Mouse (Mus musculus): Measurements from ENCODE around the gene Atg2b. TPM values are rescaled to one million over a fixed set of nuclear protein-coding genes. Genes with fewer than 3 reads are reported as not detected.

The Atg2b gene
- total RNA-seq, 1 experiment from 2014 or later: 36.0 TPM

DNA sequence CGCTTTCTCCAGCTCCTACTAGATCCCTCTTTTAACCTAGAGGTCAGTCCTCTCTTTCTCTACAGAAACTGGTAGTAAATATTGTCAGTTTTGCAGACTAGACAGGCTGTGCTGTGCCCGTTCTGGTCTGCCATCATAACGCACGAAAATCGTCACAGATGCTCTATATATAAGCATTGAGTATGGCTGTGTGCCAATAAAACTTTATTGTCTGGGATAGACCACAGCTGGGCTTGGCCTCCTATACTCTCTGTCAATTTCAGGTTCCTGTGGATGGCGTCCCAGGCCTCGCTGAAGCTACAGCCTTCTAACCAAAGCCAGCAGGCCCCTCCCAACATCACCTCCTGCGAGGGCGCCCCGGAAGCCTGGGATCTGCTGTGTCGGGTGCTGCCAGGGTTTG lies 81.1 kb downstream of the Atg2b start:
- ATAC-seq (ENCODE audit: extremely low read depth, insufficient number of reproducible peaks, low FRiP score, poor library complexity, severe bottlenecking): no peak

DNA sequence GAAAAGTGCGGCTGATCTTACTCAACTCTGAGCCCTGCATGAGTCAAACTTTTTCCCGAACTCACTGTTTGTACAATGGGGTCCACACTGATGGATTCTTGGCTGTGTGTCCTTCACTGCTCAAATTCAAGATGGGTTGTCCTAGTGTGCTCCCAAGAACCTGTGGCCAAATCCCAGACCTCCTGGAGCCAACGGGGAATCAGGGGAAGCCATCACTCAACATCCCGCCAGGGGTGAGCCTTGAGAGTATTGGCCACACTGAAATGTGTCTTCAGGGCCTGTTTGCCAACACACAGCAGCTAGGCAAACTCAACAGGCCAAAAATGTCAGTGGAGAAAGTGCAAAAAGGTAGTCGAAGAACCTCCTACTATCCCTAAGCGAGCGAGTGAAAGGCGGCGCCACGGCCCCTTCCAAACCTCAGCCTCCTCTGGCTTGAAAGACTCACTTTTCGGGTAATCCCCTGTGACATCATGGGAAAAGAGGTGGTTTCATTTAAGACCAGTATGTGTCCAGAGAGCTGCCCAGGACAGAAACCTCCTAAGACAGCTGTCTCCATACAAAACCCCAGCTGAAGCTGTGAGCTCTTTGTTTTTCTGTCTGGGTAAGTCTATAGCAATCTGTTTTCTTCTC lies 82.3 kb downstream of the Atg2b start, which contains the start of gene Bdkrb1:
Gene Bdkrb1 (plus strand): TSS at position 505 of the 630 bp plus-strand sequence.
- ATAC-seq (ENCODE audit: extremely low read depth, insufficient number of reproducible peaks, low FRiP score, poor library complexity, severe bottlenecking): no peak

- no peak for ATAC-seq (ENCODE audit: extremely low read depth, insufficient number of reproducible peaks, low FRiP score, poor library complexity, severe bottlenecking)
These were observed 83.4 kb downstream of the Atg2b start for GRCm38 (mm10) chr12:105601586-105601985.

GRCm38 (mm10) chr12:105599098-105599497 lies 85.9 kb downstream of the Atg2b start:
- ATAC-seq (ENCODE audit: extremely low read depth, insufficient number of reproducible peaks, low FRiP score, poor library complexity, severe bottlenecking): no peak

GRCm38 (mm10) chr12:105598503-105598902 lies 86.5 kb downstream of the Atg2b start:
- no peak for ATAC-seq (ENCODE audit: extremely low read depth, insufficient number of reproducible peaks, low FRiP score, poor library complexity, severe bottlenecking)

DNA sequence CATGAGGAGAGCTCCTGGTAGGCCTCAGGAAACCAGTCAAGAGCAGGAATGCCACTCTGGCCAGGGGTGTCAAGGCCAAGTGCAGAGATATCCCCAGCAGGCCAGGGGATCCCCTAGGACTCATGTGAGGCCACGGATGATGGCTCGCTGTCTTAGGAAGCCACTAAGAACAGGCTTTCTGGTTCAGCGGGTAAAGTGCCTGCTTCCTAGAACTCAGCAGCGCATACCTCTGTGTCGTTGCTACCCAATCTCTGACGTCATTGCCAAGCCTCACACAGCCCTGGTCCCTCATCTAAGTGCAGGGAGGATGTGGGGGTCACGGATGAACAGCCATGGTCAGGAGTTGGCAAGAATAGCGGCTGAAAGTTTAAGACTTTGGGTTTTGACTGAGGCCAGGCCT lies 87.9 kb downstream of the Atg2b start:
- ATAC-seq (ENCODE audit: extremely low read depth, insufficient number of reproducible peaks, low FRiP score, poor library complexity, severe bottlenecking): peak; percentile 79

DNA sequence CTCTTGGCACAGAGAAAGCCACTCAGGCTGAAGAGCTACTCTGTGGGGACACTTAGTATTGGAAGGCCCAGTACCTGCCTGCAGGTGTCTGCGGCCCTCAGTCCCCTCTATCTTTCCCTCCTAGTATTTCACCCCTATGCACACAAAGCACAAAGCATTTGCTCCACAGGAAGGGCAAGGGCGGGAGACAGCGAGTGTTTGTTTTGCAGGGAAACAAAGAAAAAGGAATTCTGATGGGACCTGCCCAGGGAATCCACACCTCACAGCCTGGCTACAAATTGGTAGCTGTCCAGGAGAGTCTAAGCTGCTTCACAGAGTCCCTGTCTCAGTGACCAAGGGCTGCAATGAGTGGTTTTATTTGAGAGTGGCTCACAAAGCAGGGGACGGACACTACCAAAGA lies 91.5 kb downstream of the Atg2b start:
- ATAC-seq (ENCODE audit: extremely low read depth, insufficient number of reproducible peaks, low FRiP score, poor library complexity, severe bottlenecking): no peak

- no peak for ATAC-seq (ENCODE audit: extremely low read depth, insufficient number of reproducible peaks, low FRiP score, poor library complexity, severe bottlenecking)
These were observed 92.7 kb downstream of the Atg2b start for GRCm38 (mm10) chr12:105592361-105592761.

DNA sequence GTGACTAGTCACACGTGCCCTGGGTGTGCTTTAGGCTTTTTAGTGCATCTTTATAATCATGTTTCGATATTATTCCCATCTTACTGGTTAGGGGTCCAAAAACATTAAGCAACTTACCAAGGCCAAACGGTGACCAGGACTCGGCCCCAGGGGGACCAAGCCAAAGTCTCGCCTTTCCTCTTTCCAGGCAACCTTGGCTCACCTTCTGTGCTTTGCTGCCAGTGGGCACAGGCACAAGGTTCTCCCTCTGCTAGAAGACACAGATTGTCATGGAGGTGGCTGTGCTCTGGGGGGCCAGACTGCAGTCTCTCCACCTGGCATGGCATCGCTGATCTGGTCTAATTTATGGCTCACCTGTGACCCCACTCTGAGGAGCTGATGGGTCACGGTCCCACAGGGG lies 94.2 kb downstream of the Atg2b start:
- no peak for ATAC-seq (ENCODE audit: extremely low read depth, insufficient number of reproducible peaks, low FRiP score, poor library complexity, severe bottlenecking)

- ATAC-seq (ENCODE audit: extremely low read depth, insufficient number of reproducible peaks, low FRiP score, poor library complexity, severe bottlenecking): no peak
These were observed 97.5 kb downstream of the Atg2b start for GRCm38 (mm10) chr12:105587526-105587925.

DNA sequence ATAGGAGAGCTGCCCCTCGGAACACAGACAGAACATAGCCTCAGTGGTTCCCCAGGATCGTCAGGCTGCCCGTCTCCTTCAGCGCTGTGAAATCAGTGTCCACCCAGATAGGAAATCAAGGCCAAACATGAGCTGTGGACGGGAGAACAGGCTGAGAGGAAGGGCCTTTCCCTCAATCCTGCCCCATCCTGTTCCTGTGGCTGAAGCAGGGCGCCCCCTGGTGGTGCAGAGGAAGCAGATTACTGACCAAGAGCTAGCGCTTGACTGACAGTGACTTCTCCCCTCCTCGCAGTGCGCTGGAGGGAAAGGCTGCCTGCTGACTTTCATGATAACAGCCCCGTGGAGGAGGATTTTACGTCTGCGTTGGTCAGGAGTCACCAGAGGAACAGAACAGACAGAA lies 100.2 kb downstream of the Atg2b start:
- ATAC-seq (ENCODE audit: extremely low read depth, insufficient number of reproducible peaks, low FRiP score, poor library complexity, severe bottlenecking): no peak

GRCm38 (mm10) chr12:105583484-105583883 lies 101.5 kb downstream of the Atg2b start:
- ATAC-seq (ENCODE audit: extremely low read depth, insufficient number of reproducible peaks, low FRiP score, poor library complexity, severe bottlenecking): no peak

GRCm38 (mm10) chr12:105582486-105582885 lies 102.5 kb downstream of the Atg2b start:
- ATAC-seq (ENCODE audit: extremely low read depth, insufficient number of reproducible peaks, low FRiP score, poor library complexity, severe bottlenecking): no peak

- no peak for ATAC-seq (ENCODE audit: extremely low read depth, insufficient number of reproducible peaks, low FRiP score, poor library complexity, severe bottlenecking)
These were observed 104.5 kb downstream of the Atg2b start for GRCm38 (mm10) chr12:105580490-105580889.

DNA sequence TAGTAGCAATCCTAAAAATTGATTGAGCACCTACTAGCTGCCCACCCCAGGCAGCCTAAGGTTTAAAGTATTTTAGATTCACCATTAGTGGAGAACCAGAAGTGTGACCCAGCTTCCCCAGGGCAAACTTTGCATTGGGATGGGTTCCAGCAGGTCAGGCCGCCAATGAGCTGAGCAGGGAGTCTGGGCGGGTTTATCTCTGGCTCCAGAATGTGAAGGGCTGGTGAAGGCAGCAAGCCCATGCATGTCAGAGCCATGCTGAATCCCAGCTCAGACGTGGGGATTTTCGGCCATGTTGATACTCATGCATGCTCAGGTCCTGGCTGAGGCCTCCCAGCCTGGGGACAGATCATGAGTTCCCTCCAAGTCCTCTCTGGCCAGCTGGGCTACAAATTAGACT lies 110.7 kb downstream of the Atg2b start:
- no peak for ATAC-seq (ENCODE audit: extremely low read depth, insufficient number of reproducible peaks, low FRiP score, poor library complexity, severe bottlenecking)

GRCm38 (mm10) chr12:105572622-105573021 lies 112.4 kb downstream of the Atg2b start:
- no peak for ATAC-seq (ENCODE audit: extremely low read depth, insufficient number of reproducible peaks, low FRiP score, poor library complexity, severe bottlenecking)

- ATAC-seq (ENCODE audit: extremely low read depth, insufficient number of reproducible peaks, low FRiP score, poor library complexity, severe bottlenecking): no peak
These were observed 113.1 kb downstream of the Atg2b start for GRCm38 (mm10) chr12:105571867-105572266.
